Mouse (Mus musculus) limb, embryonic 11.5 days (tissue): ENCODE data around the gene Zfr2. TPM values are rescaled to one million over a fixed set of nuclear protein-coding genes. Genes with fewer than 3 reads are reported as not detected.

Experiments used
- ATAC-seq: fragments of 200-750 bp; cut with Nextera tagmentation; 2 replicates; pipeline ENCODE4 v1.8.0; 2017; ENCODE audit warnings: low read depth; ENCODE audit not compliant: insufficient number of reproducible peaks, low FRiP score, low TSS enrichment
- DNase-seq: peaks from one replicate; pipeline ENCODE4 v3.0.0-alpha.2; 2015; ENCODE audit warnings: low spot score
- H3K27ac ChIP-seq: fragments of 300-500 bp; sonication (generic); replicated peaks from 2 replicates; pipeline ENCODE4 v1.5.1; 2014; ENCODE audit warnings: low read depth, mild to moderate bottlenecking, low read length
- H3K27me3 ChIP-seq: fragments of 300-500 bp; sonication (generic); 2 replicates; pipeline ENCODE4 v1.6.1; 2014; ENCODE audit warnings: mild to moderate bottlenecking, low read length, mixed read lengths; ENCODE audit not compliant: control insufficient read depth, insufficient read depth
- H3K36me3 ChIP-seq: fragments of 300-500 bp; sonication (generic); 2 replicates; pipeline ENCODE4 v1.6.1; 2014; ENCODE audit warnings: mild to moderate bottlenecking, low read length, moderate library complexity, mixed read lengths; ENCODE audit not compliant: control insufficient read depth, insufficient read depth
- H3K4me1 ChIP-seq: fragments of 300-500 bp; sonication (generic); 2 replicates; pipeline ENCODE4 v1.6.1; 2014; ENCODE audit warnings: low read length, mixed read lengths; ENCODE audit not compliant: control insufficient read depth, insufficient read depth
- H3K4me2 ChIP-seq: fragments of 300-500 bp; sonication (generic); 2 replicates; pipeline ENCODE4 v1.6.1; 2014; ENCODE audit warnings: low read depth, mild to moderate bottlenecking, moderate library complexity; ENCODE audit not compliant: severe bottlenecking
- H3K4me3 ChIP-seq: fragments of 300-500 bp; sonication (generic); 2 replicates; pipeline ENCODE4 v1.5.1; 2014; ENCODE audit warnings: low read depth, low read length
- H3K9ac ChIP-seq: fragments of 300-500 bp; sonication (generic); 2 replicates; pipeline ENCODE4 v1.6.1; 2014; ENCODE audit warnings: mild to moderate bottlenecking, low read length
- H3K9me3 ChIP-seq: fragments of 300-500 bp; sonication (generic); 2 replicates; pipeline ENCODE4 v1.6.1; 2016; ENCODE audit warnings: low read length; ENCODE audit not compliant: control insufficient read depth
- WGBS: fragments of 180-500 bp; shearing (Covaris S2); extraction: QIAGEN DNeasy Blood & Tissue Kit; methylation state at CpG from one replicate; pipeline ENCODE4 v1.1.7; 2014; 5-methylcytosine and 5-hydroxymethylcytosine counted together
- polyA plus RNA-seq: library from polyadenylated mRNA; unstranded; fragments of >200 nt; fragmentation: Nextera tagmentation; extraction: Ambion mirVana; gene quantifications from 2 replicates; pipeline ENCODE4 v1.2.1, GENCODE M21; 2014

The Zfr2 gene
- polyA plus RNA-seq, 1 experiment from 2014 or later, result 3.4 TPM

- H3K27me3 ChIP-seq, result peaks cover 15% of the 10 kb centered on the region
- DNase-seq, result no peak
Observed at GRCm38 (mm10) chr10:81200141-81200540, 32.8 kb upstream of the Zfr2 start.

GRCm38 (mm10) chr10:81200605-81201287 is 32.2 kb upstream of the Zfr2 start:
- 72% methylated on average over 20 of the region's 20 CpGs for WGBS
- Histone ChIP-seq H3K4me2 (no peak overlapping the region), H3K36me3 (no peaks in the 10 kb centered on the region), H3K27me3 (peaks cover 9% of the 10 kb centered on the region), H3K27ac (no peak overlapping the region), H3K4me3 (no peak overlapping the region), H3K9ac (no peak overlapping the region), H3K4me1 (no peaks in the 10 kb centered on the region), H3K9me3 (no peaks in the 10 kb centered on the region)
- ATAC-seq (no peak), DNase-seq (no peak)

More at GRCm38 (mm10) chr10:81200141-81200540, 32.8 kb upstream of the Zfr2 start:
- Histone ChIP-seq H3K9me3 (no peaks in the 10 kb centered on the region), H3K27ac (no peak overlapping the region), H3K4me2 (no peak overlapping the region), H3K4me1 (no peaks in the 10 kb centered on the region), H3K36me3 (no peaks in the 10 kb centered on the region), H3K9ac (no peak overlapping the region), H3K4me3 (no peak overlapping the region)
- WGBS, result 87% methylated on average over 13 of the region's 13 CpGs
- ATAC-seq, result no peak

- Histone ChIP-seq H3K9me3 (no peaks in the 10 kb centered on the region), H3K4me1 (no peaks in the 10 kb centered on the region), H3K4me3 (no peak within 1 kb of the TSS), H3K27ac (no peak within 1 kb of the TSS), H3K27me3 (peaks cover 3% of the 10 kb centered on the region; the same call in 1 of the 2 replicates), H3K4me2 (no peak within 1 kb of the TSS), H3K9ac (no peak within 1 kb of the TSS), H3K36me3 (no peaks in the 10 kb centered on the region)
- DNase-seq (no peak), ATAC-seq (no peak)
- 59% methylated on average over 13 of the region's 13 CpGs for WGBS
Observed at GRCm38 (mm10) chr10:81201807-81202758, 30.9 kb upstream of the Zfr2 start, which contains the start of gene Nmrk2. Gene Nmrk2, minus strand, starts transcription at chr10:81202051.

GRCm38 (mm10) chr10:81202978-81203720 is 29.8 kb upstream of the Zfr2 start:
- H3K4me2 ChIP-seq, result no peak overlapping the region
- ATAC-seq, result no peak
- DNase-seq, result no peak
- no peak overlapping the region for H3K4me3 ChIP-seq
- WGBS, result 61% methylated on average over 8 of the region's 8 CpGs
- H3K9me3 ChIP-seq, result no peaks in the 10 kb centered on the region
- no peak overlapping the region for H3K9ac ChIP-seq
- H3K4me1 ChIP-seq, result no peaks in the 10 kb centered on the region
- H3K27ac ChIP-seq, result no peak overlapping the region
- no peaks in the 10 kb centered on the region for H3K36me3 ChIP-seq
- peaks cover 3% of the 10 kb centered on the region; the same call in 1 of the 2 replicates for H3K27me3 ChIP-seq

- no peak overlapping the region for H3K9ac ChIP-seq
- H3K4me1 ChIP-seq, result no peaks in the 10 kb centered on the region
Observed at GRCm38 (mm10) chr10:81204137-81204536, 28.8 kb upstream of the Zfr2 start.

GRCm38 (mm10) chr10:81210154-81210553 is 22.8 kb upstream of the Zfr2 start:
- Histone ChIP-seq H3K4me3 (no peak overlapping the region), H3K9ac (no peak overlapping the region), H3K27ac (no peak overlapping the region), H3K4me1 (no peaks in the 10 kb centered on the region), H3K27me3 (no peaks in the 10 kb centered on the region), H3K9me3 (peaks cover 4% of the 10 kb centered on the region; the same call in 1 of the 2 replicates), H3K4me2 (no peak overlapping the region), H3K36me3 (no peaks in the 10 kb centered on the region)
- 96% methylated on average over 5 of the region's 5 CpGs for WGBS
- ATAC-seq (no peak), DNase-seq (no peak)

More at GRCm38 (mm10) chr10:81204137-81204536, 28.8 kb upstream of the Zfr2 start:
- H3K4me2 ChIP-seq, result no peak overlapping the region
- no peaks in the 10 kb centered on the region for H3K36me3 ChIP-seq
- no peak overlapping the region for H3K27ac ChIP-seq
- H3K27me3 ChIP-seq, result peaks cover 3% of the 10 kb centered on the region; the same call in 1 of the 2 replicates
- no peaks in the 10 kb centered on the region for H3K9me3 ChIP-seq
- H3K4me3 ChIP-seq, result no peak overlapping the region
- 74% methylated on average over 4 of the region's 4 CpGs for WGBS
- ATAC-seq, result no peak
- no peak for DNase-seq

GRCm38 (mm10) chr10:81216260-81216659 is 16.7 kb upstream of the Zfr2 start:
- Histone ChIP-seq H3K4me3 (no peak overlapping the region), H3K27me3 (no peaks in the 10 kb centered on the region), H3K36me3 (no peaks in the 10 kb centered on the region), H3K4me2 (no peak overlapping the region), H3K4me1 (no peaks in the 10 kb centered on the region), H3K27ac (no peak overlapping the region), H3K9ac (no peak overlapping the region), H3K9me3 (no peaks in the 10 kb centered on the region; the same call in 1 of the 2 replicates)
- 85% methylated on average over 6 of the region's 6 CpGs for WGBS
- no peak for DNase-seq
- no peak for ATAC-seq

GRCm38 (mm10) chr10:81216810-81217209 is 16.1 kb upstream of the Zfr2 start:
- ATAC-seq (no peak), DNase-seq (no peak)
- Histone ChIP-seq H3K4me3 (no peak overlapping the region), H3K9me3 (no peaks in the 10 kb centered on the region; the same call in 1 of the 2 replicates), H3K27ac (no peak overlapping the region), H3K27me3 (no peaks in the 10 kb centered on the region), H3K4me2 (no peak overlapping the region), H3K36me3 (no peaks in the 10 kb centered on the region), H3K9ac (no peak overlapping the region), H3K4me1 (no peaks in the 10 kb centered on the region)
- 86% methylated on average over 6 of the region's 6 CpGs for WGBS
